1 mouse cellular context compared by ENCODE assay signal in the genomic region with DNA sequence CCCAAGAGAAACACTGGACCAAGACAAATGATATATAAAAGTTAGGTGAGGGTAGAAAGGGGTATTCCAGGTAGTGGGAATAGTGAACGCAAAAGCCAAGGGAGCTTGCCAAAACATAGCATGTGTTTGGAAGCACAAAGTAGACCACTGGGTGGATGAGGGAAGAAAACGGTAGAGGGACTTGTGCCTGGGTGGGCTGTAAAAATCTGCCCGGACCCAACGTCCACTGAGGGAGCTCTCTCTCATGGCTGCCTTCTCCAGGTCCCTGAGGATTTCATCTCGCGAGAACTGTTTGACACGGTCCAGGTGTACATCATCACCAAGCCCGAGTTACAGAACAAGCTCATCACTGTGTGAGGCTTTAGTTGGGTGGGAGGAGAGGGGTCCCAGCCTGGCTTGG.
TF ChIP-seq lines count a peak whose summit lies in the region.

No protein-coding gene starts in this region.

TF ChIP-seq in MEL, 35 proteins besides CTCF, POLR2A, EP300 and RAD21:
- TF ChIP-seq ELF1 (IDR thresholded peaks at IDR 0.05; ENCODE audit: low read depth, low read length) (no peak), TCF12 (IDR thresholded peaks at IDR 0.05; ENCODE audit: low read depth, low read length) (no peak), USF2 (IDR thresholded peaks at IDR 0.05; ENCODE audit: borderline replicate concordance in 1 of 2, insufficient read depth in 1 of 2, low read depth in 1 of 2, low read length in 2 of 2) (no peak), ZKSCAN1 (IDR thresholded peaks at IDR 0.05; ENCODE audit: low read depth, low read length) (no peak), RCOR1 (IDR thresholded peaks at IDR 0.05; ENCODE audit: low read depth, low read length) (no peak), BHLHE40 (IDR thresholded peaks at IDR 0.05; ENCODE audit: borderline replicate concordance, low read depth, low read length) (no peak), MYB (IDR thresholded peaks at IDR 0.05; ENCODE audit: low read depth, low read length) (no peak), TBP (IDR thresholded peaks at IDR 0.05; ENCODE audit: low read depth, low read length) (no peak), NELFE (IDR thresholded peaks at IDR 0.05; ENCODE audit: low read depth, low read length) (no peak), E2F4 (IDR thresholded peaks at IDR 0.05; ENCODE audit: borderline replicate concordance, low read depth, low read length) (no peak), POLR2AphosphoS5 (IDR thresholded peaks at IDR 0.05; ENCODE audit: borderline replicate concordance, low read depth, low read length) (no peak), POLR2AphosphoS2 (IDR thresholded peaks at IDR 0.05; ENCODE audit: low read length) (no peak), GATA1 (IDR thresholded peaks at IDR 0.05; ENCODE audit: low read depth, low read length) (no peak), CHD2 (IDR thresholded peaks at IDR 0.05; ENCODE audit: low read length) (no peak), UBTF (IDR thresholded peaks at IDR 0.05; ENCODE audit: borderline replicate concordance, insufficient read depth, low read depth, low read length) (no peak), MEF2A (IDR thresholded peaks at IDR 0.05; ENCODE audit: extremely low read depth, insufficient replicate concordance, low read depth, low read length, poor library complexity, severe bottlenecking) (no peak)
